Mouse (Mus musculus): ENCODE data around the gene Rpl9. TPM values are rescaled to one million over a fixed set of nuclear protein-coding genes. Genes with fewer than 3 reads are reported as not detected.

Rpl9 gene
- polyA plus RNA-seq, 1 experiment from 2014 or later, result 599 TPM

DNA sequence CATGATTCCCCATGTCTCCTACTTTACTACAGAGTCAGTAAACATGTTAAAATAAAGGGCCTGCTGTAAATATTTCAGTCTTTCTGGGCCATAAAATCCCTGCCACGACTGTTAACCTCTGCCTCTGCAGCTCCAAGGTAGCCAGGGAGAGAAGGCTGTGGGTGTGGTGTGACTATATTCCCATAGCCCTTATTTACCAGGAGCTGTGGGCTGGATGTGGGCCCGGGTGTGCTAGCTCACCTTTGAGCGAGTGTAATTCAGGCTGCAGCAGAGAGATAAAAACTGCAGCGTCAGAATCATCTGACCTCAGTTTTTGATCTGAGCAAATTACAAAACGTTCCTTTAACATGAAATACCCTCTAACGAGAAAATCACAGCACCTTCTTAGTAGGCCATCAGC, 29.6 kb upstream of the Rpl9 start:
- peaks cover 80% of the 10 kb centered on the region for H3K36me3 ChIP-seq
- peaks cover 19% of the 10 kb centered on the region for H3K4me1 ChIP-seq (replicated peaks)
- WGBS, result 74% methylated on average over 6 of the region's 6 CpGs

DNA sequence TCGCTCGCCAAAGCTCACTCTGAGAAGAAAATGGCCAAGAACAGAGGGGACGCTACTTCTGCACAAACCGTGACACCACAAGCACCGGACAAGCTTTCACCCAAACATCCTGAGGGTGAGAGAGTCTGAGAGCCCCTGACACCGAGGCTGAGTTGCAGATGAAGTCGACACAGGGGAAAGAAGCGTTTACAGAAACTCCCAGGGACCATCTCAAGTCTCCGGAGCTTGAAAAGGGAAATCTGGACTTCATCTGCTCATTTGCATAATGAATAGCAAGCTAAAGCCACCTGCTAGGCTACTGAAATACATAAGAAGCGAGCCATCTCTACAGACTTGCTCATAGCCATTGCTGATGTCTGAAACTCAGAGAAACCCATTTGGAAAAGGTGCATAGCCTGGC, 27.9 kb upstream of the Rpl9 start:
- H3K27me3 ChIP-seq (replicated peaks), result no peaks in the 10 kb centered on the region
- peaks cover 69% of the 10 kb centered on the region for H3K36me3 ChIP-seq
- H3K9ac ChIP-seq, result no peak overlapping the region
- no peak overlapping the region for H3K4me2 ChIP-seq
- 81% methylated on average over 10 of the region's 10 CpGs for WGBS
- no peak for ATAC-seq (ENCODE audit: insufficient number of reproducible peaks, low FRiP score)
- no peaks in the 10 kb centered on the region for H3K9me3 ChIP-seq (replicated peaks)
- H3K27ac ChIP-seq (ENCODE audit: poor library complexity, severe bottlenecking), result no peak overlapping the region
- H3K4me3 ChIP-seq, result no peak overlapping the region
- peaks cover 32% of the 10 kb centered on the region for H3K4me1 ChIP-seq (replicated peaks)

More for the DNA sequence above, 29.6 kb upstream of the Rpl9 start:
- Histone ChIP-seq H3K9ac (no peak overlapping the region), H3K4me3 (no peak overlapping the region), H3K27ac (ENCODE audit: poor library complexity, severe bottlenecking) (no peak overlapping the region), H3K9me3 (replicated peaks) (no peaks in the 10 kb centered on the region), H3K27me3 (replicated peaks) (no peaks in the 10 kb centered on the region), H3K4me2 (no peak overlapping the region)
- ATAC-seq (ENCODE audit: insufficient number of reproducible peaks, low FRiP score), result no peak

DNA sequence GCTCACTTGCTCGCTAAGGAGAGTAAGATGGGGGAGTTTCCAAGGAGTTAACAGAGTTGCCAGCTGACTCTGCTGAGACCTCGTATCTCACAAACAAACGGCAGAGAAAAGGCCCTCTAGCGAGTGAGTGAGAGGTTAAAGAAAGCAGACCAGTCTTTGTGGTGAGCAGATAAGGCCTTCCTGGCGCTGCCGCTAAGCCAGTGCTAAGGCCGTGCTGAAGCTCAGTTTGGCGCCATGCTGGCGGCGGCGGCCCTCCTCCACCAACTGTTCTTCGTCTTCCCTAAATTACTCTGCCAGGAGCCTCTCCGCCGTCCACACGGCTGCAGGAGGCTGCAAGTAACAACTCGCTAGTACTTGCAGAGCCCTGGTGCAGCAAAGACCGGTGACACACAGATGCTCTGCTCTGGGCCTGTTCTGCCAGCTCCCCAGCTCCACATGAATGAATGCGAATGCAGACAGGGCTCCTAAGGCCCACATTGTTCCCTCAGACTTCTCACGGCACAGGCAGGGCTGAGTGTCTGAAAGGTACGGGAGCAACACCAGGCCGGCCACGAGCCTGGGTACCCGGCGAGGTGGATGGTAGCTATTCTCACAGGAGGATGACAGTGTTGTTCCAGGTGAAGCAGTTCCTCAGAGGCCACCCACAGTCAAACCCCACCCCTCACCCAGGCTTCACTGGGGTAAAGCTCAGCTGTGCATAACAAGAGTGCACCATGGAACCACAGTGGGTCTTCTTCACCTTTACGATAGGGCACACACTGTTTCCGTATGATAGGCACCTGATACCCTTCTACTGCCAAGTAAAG, 24.6 kb upstream of the Rpl9 start:
- Histone ChIP-seq H3K36me3 (peaks cover 53% of the 10 kb centered on the region), H3K27ac (ENCODE audit: poor library complexity, severe bottlenecking) (peak overlapping the region; percentile 99), H3K4me2 (peak overlapping the region; percentile 58), H3K4me3 (peak overlapping the region; percentile 20; the same call in 1 of the 2 replicates), H3K9me3 (replicated peaks) (no peaks in the 10 kb centered on the region), H3K9ac (peak overlapping the region; percentile 54), H3K27me3 (replicated peaks) (no peaks in the 10 kb centered on the region), H3K4me1 (replicated peaks) (peaks cover 34% of the 10 kb centered on the region)
- peak; percentile 92 for ATAC-seq (ENCODE audit: insufficient number of reproducible peaks, low FRiP score)
- 8% methylated on average over 26 of the region's 26 CpGs for WGBS

DNA sequence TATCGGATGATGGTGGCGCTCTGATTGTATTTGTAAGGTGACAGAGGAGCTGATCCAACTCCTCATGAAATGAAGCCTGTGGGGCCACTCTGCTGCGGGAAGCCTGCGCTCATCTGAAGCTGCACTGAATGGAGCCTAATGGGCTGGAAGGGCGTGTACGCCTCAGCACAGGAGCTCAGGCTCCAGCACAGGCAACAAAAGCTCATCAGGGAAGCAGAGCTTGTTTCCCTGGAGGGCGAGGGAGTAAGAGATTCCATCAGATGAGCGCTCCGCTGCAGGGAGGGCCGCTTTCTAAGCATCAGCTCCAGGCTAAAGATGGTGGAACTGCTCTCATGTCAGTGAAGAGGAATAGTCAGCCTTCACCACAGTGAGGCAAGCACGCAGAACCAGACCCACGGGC, 16.7 kb upstream of the Rpl9 start:
- WGBS, result 54% methylated on average over 12 of the region's 12 CpGs
- Histone ChIP-seq H3K4me3 (no peak overlapping the region), H3K4me2 (no peak overlapping the region), H3K4me1 (replicated peaks) (peaks cover 7% of the 10 kb centered on the region), H3K9me3 (replicated peaks) (no peaks in the 10 kb centered on the region), H3K27me3 (replicated peaks) (no peaks in the 10 kb centered on the region), H3K27ac (ENCODE audit: poor library complexity, severe bottlenecking) (peak overlapping the region; percentile 37; the same call in 1 of the 2 replicates), H3K36me3 (peaks cover 66% of the 10 kb centered on the region), H3K9ac (peak overlapping the region; percentile 22; the same call in 1 of the 2 replicates)
- ATAC-seq (ENCODE audit: insufficient number of reproducible peaks, low FRiP score), result no peak

DNA sequence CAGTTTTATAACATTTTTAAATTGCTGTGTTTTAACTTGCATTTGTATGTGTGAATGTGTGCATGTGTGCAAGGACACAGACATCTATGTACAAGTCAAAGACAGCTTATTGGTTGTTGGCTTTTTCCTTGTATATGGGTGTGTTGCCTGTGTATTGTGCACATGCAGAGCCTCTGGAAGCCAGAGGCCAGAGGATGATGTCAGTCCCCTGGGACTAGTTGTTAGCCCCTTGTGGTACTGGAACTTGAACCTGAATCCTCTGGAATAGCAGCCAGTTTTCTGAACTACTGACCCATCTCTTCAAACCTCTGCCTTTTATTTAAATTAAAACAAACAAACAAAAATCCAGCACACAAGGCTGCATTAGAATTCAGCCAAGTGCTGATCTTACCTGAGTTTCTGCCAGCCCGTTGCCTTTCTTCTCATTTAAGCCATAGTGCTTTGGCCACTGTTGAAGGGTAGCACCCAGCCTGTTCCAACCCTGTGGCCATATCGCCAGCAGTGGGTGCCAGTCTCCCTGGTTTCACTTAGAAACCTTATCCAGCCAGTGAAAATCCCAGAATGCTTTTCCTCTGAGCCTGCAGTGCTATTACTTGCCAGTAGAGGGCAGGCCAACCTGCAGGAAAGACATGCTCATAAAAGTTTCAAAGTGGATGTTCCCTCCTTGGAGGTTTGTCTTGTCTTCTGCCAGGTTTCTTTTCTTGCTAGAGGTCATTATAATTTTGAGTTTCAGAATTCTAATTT, 10.2 kb upstream of the Rpl9 start:
- 0 out of 2 replicates have a peak, but pooled peaks have one; percentile 45 for ATAC-seq (ENCODE audit: insufficient number of reproducible peaks, low FRiP score)

DNA sequence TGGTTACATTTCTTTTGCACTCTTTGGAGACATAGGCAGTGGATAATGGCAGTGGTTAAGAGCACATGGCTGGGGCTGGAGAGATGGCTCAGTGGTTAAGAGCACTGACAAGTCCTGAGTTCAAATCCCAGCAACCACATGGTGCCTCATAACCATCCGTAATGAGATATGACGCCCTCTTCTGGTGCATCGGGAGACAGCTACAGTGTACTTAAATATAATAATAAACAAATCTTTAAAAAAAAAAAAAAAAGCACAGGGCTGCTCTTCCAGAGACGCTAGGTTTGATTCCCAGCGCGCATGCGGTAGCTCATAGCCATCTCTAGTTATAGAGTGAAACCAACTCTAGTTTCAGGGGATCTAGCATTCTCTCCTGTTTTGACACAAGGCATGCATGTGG, 3.2 kb upstream of the Rpl9 start:
- Histone ChIP-seq H3K27ac (ENCODE audit: poor library complexity, severe bottlenecking) (no peak overlapping the region), H3K36me3 (peaks cover 48% of the 10 kb centered on the region), H3K4me3 (no peak overlapping the region), H3K4me1 (replicated peaks) (peaks cover 9% of the 10 kb centered on the region), H3K9ac (no peak overlapping the region), H3K4me2 (no peak overlapping the region), H3K27me3 (replicated peaks) (no peaks in the 10 kb centered on the region), H3K9me3 (replicated peaks) (no peaks in the 10 kb centered on the region)
- 89% methylated on average over 7 of the region's 7 CpGs for WGBS
- no peak for ATAC-seq (ENCODE audit: insufficient number of reproducible peaks, low FRiP score)

More for the DNA sequence above, 10.2 kb upstream of the Rpl9 start:
- H3K4me3 ChIP-seq, result no peak overlapping the region
- H3K4me2 ChIP-seq, result no peak overlapping the region
- H3K4me1 ChIP-seq (replicated peaks), result no peaks in the 10 kb centered on the region
- no peaks in the 10 kb centered on the region for H3K27me3 ChIP-seq (replicated peaks)
- peaks cover 74% of the 10 kb centered on the region for H3K36me3 ChIP-seq
- WGBS, result 23% methylated on average over 2 of the region's 2 CpGs
- no peaks in the 10 kb centered on the region for H3K9me3 ChIP-seq (replicated peaks)
- H3K9ac ChIP-seq, result no peak overlapping the region
- H3K27ac ChIP-seq (ENCODE audit: poor library complexity, severe bottlenecking), result no peak overlapping the region

DNA sequence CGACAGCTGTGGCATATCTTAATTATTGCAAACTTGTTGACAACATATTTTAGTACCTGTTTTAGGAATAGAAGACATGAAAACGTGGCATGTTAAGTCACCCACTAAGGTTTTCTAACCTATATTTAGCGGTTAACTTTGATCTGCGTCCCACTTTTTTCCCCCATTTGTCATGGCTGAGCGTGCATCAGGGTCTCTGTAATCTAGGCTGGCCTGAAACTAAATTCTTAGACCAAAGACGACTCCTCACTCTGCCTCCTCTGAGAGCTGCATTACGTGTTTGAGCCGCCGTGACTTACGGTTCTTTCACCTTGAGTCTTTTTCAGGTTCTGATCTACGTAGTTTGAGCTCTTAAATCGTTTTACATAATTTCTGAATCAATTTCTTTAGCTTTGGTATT, 509 bp upstream of the Rpl9 start:
- Histone ChIP-seq H3K4me3 (peak overlapping the region; percentile 96), H3K27me3 (replicated peaks) (no peaks in the 10 kb centered on the region), H3K27ac (ENCODE audit: poor library complexity, severe bottlenecking) (peak overlapping the region; percentile 59; the same call in 1 of the 2 replicates), H3K4me1 (replicated peaks) (peaks cover 14% of the 10 kb centered on the region), H3K4me2 (peak overlapping the region; percentile 90), H3K9me3 (replicated peaks) (no peaks in the 10 kb centered on the region), H3K9ac (peak overlapping the region; percentile 76), H3K36me3 (peaks cover 52% of the 10 kb centered on the region)
- WGBS, result 5% methylated on average over 12 of the region's 12 CpGs
- no peak for ATAC-seq (ENCODE audit: insufficient number of reproducible peaks, low FRiP score)

DNA sequence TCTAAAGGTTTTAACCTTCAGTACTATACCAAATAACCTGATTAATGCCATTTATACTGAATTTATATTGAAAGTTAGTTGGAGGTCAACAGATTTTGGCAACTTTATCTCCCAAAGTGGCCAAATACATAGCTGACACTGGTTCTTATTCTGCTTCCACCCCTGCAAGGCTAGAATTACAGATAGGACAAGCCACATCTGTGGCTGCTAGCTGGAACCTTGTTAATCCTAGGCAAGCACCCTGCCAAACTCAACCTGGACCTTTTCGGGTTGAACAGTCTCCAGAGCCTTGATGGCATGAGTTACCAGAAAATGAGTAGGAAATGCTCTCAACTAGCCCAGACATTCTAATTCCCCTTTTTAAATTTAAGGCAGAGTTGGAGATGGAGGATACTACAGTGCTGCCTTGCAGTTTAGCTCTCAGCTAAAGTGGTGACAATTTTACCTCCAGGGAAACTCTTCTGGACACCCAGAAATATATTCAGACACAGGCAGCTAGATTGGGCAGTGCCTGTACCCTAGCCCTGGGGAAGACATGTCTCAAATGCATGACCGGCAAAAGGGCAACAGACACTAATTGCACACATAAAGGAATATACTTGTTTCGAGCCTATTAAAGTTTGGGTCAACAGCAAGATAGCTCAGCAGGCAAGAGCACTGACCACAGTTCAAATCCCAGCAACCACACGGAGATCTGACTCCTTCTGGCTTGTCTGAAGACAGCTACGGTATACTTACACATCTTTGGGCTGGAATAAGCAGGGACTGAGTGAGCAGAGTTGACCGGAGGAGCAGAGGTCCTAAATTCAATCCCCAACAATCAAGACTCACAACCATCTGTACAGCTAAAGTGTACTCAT, 4.0 kb downstream of the Rpl9 start:
- H3K4me3 ChIP-seq, result no peak overlapping the region
- no peaks in the 10 kb centered on the region for H3K9me3 ChIP-seq (replicated peaks)
- no peak overlapping the region for H3K4me2 ChIP-seq
- peaks cover 38% of the 10 kb centered on the region for H3K36me3 ChIP-seq
- peaks cover 14% of the 10 kb centered on the region for H3K4me1 ChIP-seq (replicated peaks)
- H3K9ac ChIP-seq, result no peak overlapping the region
- H3K27ac ChIP-seq (ENCODE audit: poor library complexity, severe bottlenecking), result no peak overlapping the region
- WGBS, result 74% methylated on average over 6 of the region's 6 CpGs
- H3K27me3 ChIP-seq (replicated peaks), result no peaks in the 10 kb centered on the region
- ATAC-seq (ENCODE audit: insufficient number of reproducible peaks, low FRiP score), result no peak

DNA sequence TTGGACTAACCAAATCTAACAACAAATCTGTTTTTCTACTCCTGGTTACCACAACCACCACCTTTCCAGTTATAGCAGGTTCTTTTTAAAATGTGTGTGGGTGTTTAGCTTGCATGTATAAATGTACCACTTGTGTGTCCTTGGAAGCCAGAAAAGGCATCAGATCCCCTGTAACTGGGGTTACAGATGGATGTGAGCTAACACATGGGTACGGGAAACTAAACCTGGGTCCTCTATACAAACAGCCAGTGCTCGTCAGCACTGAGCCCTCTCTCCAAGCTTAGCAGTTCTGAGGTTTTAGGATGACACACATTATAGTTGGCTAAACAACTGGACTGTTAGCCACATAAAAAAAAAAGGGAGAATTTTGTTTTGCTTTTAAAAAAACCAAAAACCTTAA, 5.5 kb downstream of the Rpl9 start:
- Histone ChIP-seq H3K9ac (no peak overlapping the region), H3K27me3 (replicated peaks) (no peaks in the 10 kb centered on the region), H3K4me1 (replicated peaks) (peaks cover 14% of the 10 kb centered on the region), H3K4me3 (no peak overlapping the region), H3K4me2 (no peak overlapping the region), H3K9me3 (replicated peaks) (no peaks in the 10 kb centered on the region), H3K27ac (ENCODE audit: poor library complexity, severe bottlenecking) (no peak overlapping the region), H3K36me3 (peaks cover 38% of the 10 kb centered on the region)
- 64% methylated on average over 2 of the region's 2 CpGs for WGBS
- ATAC-seq (ENCODE audit: insufficient number of reproducible peaks, low FRiP score), result no peak

DNA sequence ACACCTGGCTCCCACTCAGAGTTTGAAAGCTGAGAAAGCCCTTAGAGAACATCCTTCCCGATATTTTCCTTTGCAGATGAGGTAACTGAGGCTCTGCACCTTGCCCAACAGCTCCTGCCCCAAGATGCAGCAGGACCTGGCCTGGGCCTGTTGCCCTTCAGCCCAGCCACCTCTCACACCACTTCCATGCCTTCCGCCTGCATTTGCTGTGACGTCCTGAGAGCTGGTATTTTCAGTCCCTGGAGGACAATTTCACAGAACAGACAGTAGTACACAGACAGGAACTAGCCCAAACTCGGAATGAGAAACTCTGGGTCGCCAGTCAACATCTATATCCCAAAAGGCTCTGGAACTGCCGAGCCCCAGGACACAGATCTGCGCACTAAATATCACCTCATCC, 16.5 kb downstream of the Rpl9 start:
- Histone ChIP-seq H3K36me3 (no peaks in the 10 kb centered on the region), H3K27ac (ENCODE audit: poor library complexity, severe bottlenecking) (no peak overlapping the region), H3K4me2 (no peak overlapping the region), H3K4me1 (replicated peaks) (no peaks in the 10 kb centered on the region), H3K27me3 (replicated peaks) (no peaks in the 10 kb centered on the region), H3K9me3 (replicated peaks) (no peaks in the 10 kb centered on the region), H3K4me3 (no peak overlapping the region), H3K9ac (no peak overlapping the region)
- no peak for ATAC-seq (ENCODE audit: insufficient number of reproducible peaks, low FRiP score)
- WGBS, result 79% methylated on average over 7 of the region's 7 CpGs

DNA sequence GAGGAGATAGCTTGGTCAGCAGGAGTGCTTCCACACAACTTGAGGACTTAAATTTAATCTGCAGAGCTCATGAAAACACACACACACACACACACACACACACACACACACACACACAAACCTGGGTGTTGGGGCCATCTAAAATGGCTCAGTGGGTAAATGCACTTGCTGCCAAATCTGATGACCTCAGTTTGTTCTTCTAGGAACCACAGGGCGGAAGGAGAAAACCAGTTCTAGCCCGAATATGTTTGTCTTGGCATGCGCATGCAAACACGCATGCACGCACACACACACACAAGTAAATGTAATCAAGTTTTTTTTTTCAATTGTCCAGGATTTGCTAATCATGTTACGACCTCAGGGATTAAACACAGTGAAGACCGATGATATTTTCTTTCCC, 19.7 kb downstream of the Rpl9 start:
- Histone ChIP-seq H3K27ac (ENCODE audit: poor library complexity, severe bottlenecking) (no peak overlapping the region), H3K4me3 (no peak overlapping the region), H3K4me2 (no peak overlapping the region), H3K9me3 (replicated peaks) (no peaks in the 10 kb centered on the region), H3K36me3 (no peaks in the 10 kb centered on the region), H3K9ac (no peak overlapping the region), H3K27me3 (replicated peaks) (no peaks in the 10 kb centered on the region), H3K4me1 (replicated peaks) (no peaks in the 10 kb centered on the region)
- no peak for ATAC-seq (ENCODE audit: insufficient number of reproducible peaks, low FRiP score)
- 88% methylated on average over 7 of the region's 7 CpGs for WGBS
